Mouse (Mus musculus): ENCODE results near the gene Sh3bgrl. TPM values are rescaled to one million over a fixed set of nuclear protein-coding genes. Genes with fewer than 3 reads are reported as not detected.

Sh3bgrl gene
- polyA plus RNA-seq, 1 experiment from 2014 or later = 185 TPM

- no peak overlapping the region for H3K4me3 ChIP-seq (ENCODE audit: low read depth, low read length)
- no peak overlapping the region for H3K4me2 ChIP-seq
- no peaks in the 10 kb centered on the region for H3K4me1 ChIP-seq (ENCODE audit: control insufficient read depth, insufficient read depth, low read length)
- 89% methylated on average over 1 of the region's 1 CpGs for WGBS
- H3K27ac ChIP-seq (ENCODE audit: low read depth, low read length) = no peak overlapping the region
- no peak overlapping the region for H3K9ac ChIP-seq (ENCODE audit: low read length)
- H3K27me3 ChIP-seq (ENCODE audit: control insufficient read depth, insufficient read depth, low read length) = no peaks in the 10 kb centered on the region
- no peaks in the 10 kb centered on the region for H3K9me3 ChIP-seq (ENCODE audit: control insufficient read depth, low read length)
- H3K36me3 ChIP-seq (ENCODE audit: control insufficient read depth, insufficient read depth, low read length) = no peaks in the 10 kb centered on the region
- ATAC-seq (ENCODE audit: low FRiP score) = no peak
- DNase-seq (ENCODE audit: low spot score, missing footprints) = no peak
Measured at GRCm38 (mm10) chrX:109126847-109127246, 31.7 kb downstream of the Sh3bgrl start.

- no peak overlapping the region for H3K9ac ChIP-seq (ENCODE audit: low read length)
- no peaks in the 10 kb centered on the region for H3K4me1 ChIP-seq (ENCODE audit: control insufficient read depth, insufficient read depth, low read length)
- no peaks in the 10 kb centered on the region for H3K9me3 ChIP-seq (ENCODE audit: control insufficient read depth, low read length)
- H3K36me3 ChIP-seq (ENCODE audit: control insufficient read depth, insufficient read depth, low read length) = no peaks in the 10 kb centered on the region
- no peak overlapping the region for H3K27ac ChIP-seq (ENCODE audit: low read depth, low read length)
- DNase-seq (ENCODE audit: low spot score, missing footprints) (no peak), ATAC-seq (ENCODE audit: low FRiP score) (no peak)
- no peaks in the 10 kb centered on the region for H3K27me3 ChIP-seq (ENCODE audit: control insufficient read depth, insufficient read depth, low read length)
- 76% methylated on average over 7 of the region's 7 CpGs for WGBS
- H3K4me3 ChIP-seq (ENCODE audit: low read depth, low read length) = no peak overlapping the region
- H3K4me2 ChIP-seq = no peak overlapping the region
Measured at GRCm38 (mm10) chrX:109127551-109128088, 32.5 kb downstream of the Sh3bgrl start.

GRCm38 (mm10) chrX:109130066-109130465 is 34.9 kb downstream of the Sh3bgrl start:
- 100% methylated on average over 1 of the region's 1 CpGs for WGBS

GRCm38 (mm10) chrX:109131834-109132233 is 36.7 kb downstream of the Sh3bgrl start:
- Histone ChIP-seq H3K9ac (ENCODE audit: low read length) (no peak overlapping the region), H3K27me3 (ENCODE audit: control insufficient read depth, insufficient read depth, low read length) (no peaks in the 10 kb centered on the region), H3K9me3 (ENCODE audit: control insufficient read depth, low read length) (no peaks in the 10 kb centered on the region), H3K4me2 (no peak overlapping the region), H3K4me3 (ENCODE audit: low read depth, low read length) (no peak overlapping the region), H3K27ac (ENCODE audit: low read depth, low read length) (no peak overlapping the region), H3K4me1 (ENCODE audit: control insufficient read depth, insufficient read depth, low read length) (no peaks in the 10 kb centered on the region), H3K36me3 (ENCODE audit: control insufficient read depth, insufficient read depth, low read length) (no peaks in the 10 kb centered on the region)
- ATAC-seq (ENCODE audit: low FRiP score) (no peak), DNase-seq (ENCODE audit: low spot score, missing footprints) (no peak)
- 91% methylated on average over 2 of the region's 2 CpGs for WGBS

More at GRCm38 (mm10) chrX:109130066-109130465, 34.9 kb downstream of the Sh3bgrl start:
- H3K36me3 ChIP-seq (ENCODE audit: control insufficient read depth, insufficient read depth, low read length) = no peaks in the 10 kb centered on the region
- H3K27me3 ChIP-seq (ENCODE audit: control insufficient read depth, insufficient read depth, low read length) = no peaks in the 10 kb centered on the region
- H3K9me3 ChIP-seq (ENCODE audit: control insufficient read depth, low read length) = no peaks in the 10 kb centered on the region
- no peaks in the 10 kb centered on the region for H3K4me1 ChIP-seq (ENCODE audit: control insufficient read depth, insufficient read depth, low read length)
- no peak for ATAC-seq (ENCODE audit: low FRiP score)
- no peak overlapping the region for H3K4me2 ChIP-seq
- no peak overlapping the region for H3K9ac ChIP-seq (ENCODE audit: low read length)
- DNase-seq (ENCODE audit: low spot score, missing footprints) = no peak
- no peak overlapping the region for H3K4me3 ChIP-seq (ENCODE audit: low read depth, low read length)
- no peak overlapping the region for H3K27ac ChIP-seq (ENCODE audit: low read depth, low read length)

GRCm38 (mm10) chrX:109132463-109132862 is 37.3 kb downstream of the Sh3bgrl start:
- no peak overlapping the region for H3K27ac ChIP-seq (ENCODE audit: low read depth, low read length)

GRCm38 (mm10) chrX:109133500-109133899 is 38.3 kb downstream of the Sh3bgrl start:
- no peaks in the 10 kb centered on the region for H3K9me3 ChIP-seq (ENCODE audit: control insufficient read depth, low read length)
- no peak overlapping the region for H3K4me3 ChIP-seq (ENCODE audit: low read depth, low read length)
- 81% methylated on average over 2 of the region's 2 CpGs for WGBS
- no peaks in the 10 kb centered on the region for H3K36me3 ChIP-seq (ENCODE audit: control insufficient read depth, insufficient read depth, low read length)
- no peak overlapping the region for H3K4me2 ChIP-seq
- ATAC-seq (ENCODE audit: low FRiP score) (no peak), DNase-seq (ENCODE audit: low spot score, missing footprints) (no peak)
- H3K9ac ChIP-seq (ENCODE audit: low read length) = no peak overlapping the region
- no peak overlapping the region for H3K27ac ChIP-seq (ENCODE audit: low read depth, low read length)
- H3K27me3 ChIP-seq (ENCODE audit: control insufficient read depth, insufficient read depth, low read length) = no peaks in the 10 kb centered on the region
- H3K4me1 ChIP-seq (ENCODE audit: control insufficient read depth, insufficient read depth, low read length) = no peaks in the 10 kb centered on the region

More at GRCm38 (mm10) chrX:109132463-109132862, 37.3 kb downstream of the Sh3bgrl start:
- H3K9me3 ChIP-seq (ENCODE audit: control insufficient read depth, low read length) = no peaks in the 10 kb centered on the region
- 88% methylated on average over 1 of the region's 1 CpGs for WGBS
- H3K4me1 ChIP-seq (ENCODE audit: control insufficient read depth, insufficient read depth, low read length) = no peaks in the 10 kb centered on the region
- no peak overlapping the region for H3K9ac ChIP-seq (ENCODE audit: low read length)
- ATAC-seq (ENCODE audit: low FRiP score) (no peak), DNase-seq (ENCODE audit: low spot score, missing footprints) (no peak)
- H3K36me3 ChIP-seq (ENCODE audit: control insufficient read depth, insufficient read depth, low read length) = no peaks in the 10 kb centered on the region
- H3K27me3 ChIP-seq (ENCODE audit: control insufficient read depth, insufficient read depth, low read length) = no peaks in the 10 kb centered on the region
- H3K4me3 ChIP-seq (ENCODE audit: low read depth, low read length) = no peak overlapping the region
- H3K4me2 ChIP-seq = no peak overlapping the region

GRCm38 (mm10) chrX:109136306-109136705 is 41.1 kb downstream of the Sh3bgrl start:
- ATAC-seq (ENCODE audit: low FRiP score) (no peak), DNase-seq (ENCODE audit: low spot score, missing footprints) (no peak)
- Histone ChIP-seq H3K9ac (ENCODE audit: low read length) (no peak overlapping the region), H3K4me2 (no peak overlapping the region), H3K4me1 (ENCODE audit: control insufficient read depth, insufficient read depth, low read length) (no peaks in the 10 kb centered on the region), H3K36me3 (ENCODE audit: control insufficient read depth, insufficient read depth, low read length) (no peaks in the 10 kb centered on the region), H3K27me3 (ENCODE audit: control insufficient read depth, insufficient read depth, low read length) (no peaks in the 10 kb centered on the region), H3K27ac (ENCODE audit: low read depth, low read length) (no peak overlapping the region), H3K4me3 (ENCODE audit: low read depth, low read length) (no peak overlapping the region), H3K9me3 (ENCODE audit: control insufficient read depth, low read length) (no peaks in the 10 kb centered on the region)

GRCm38 (mm10) chrX:109136820-109137219 is 41.7 kb downstream of the Sh3bgrl start:
- Histone ChIP-seq H3K4me2 (no peak overlapping the region), H3K27ac (ENCODE audit: low read depth, low read length) (no peak overlapping the region), H3K4me3 (ENCODE audit: low read depth, low read length) (no peak overlapping the region), H3K4me1 (ENCODE audit: control insufficient read depth, insufficient read depth, low read length) (no peaks in the 10 kb centered on the region), H3K9ac (ENCODE audit: low read length) (no peak overlapping the region), H3K27me3 (ENCODE audit: control insufficient read depth, insufficient read depth, low read length) (no peaks in the 10 kb centered on the region), H3K36me3 (ENCODE audit: control insufficient read depth, insufficient read depth, low read length) (no peaks in the 10 kb centered on the region), H3K9me3 (ENCODE audit: control insufficient read depth, low read length) (no peaks in the 10 kb centered on the region)
- ATAC-seq (ENCODE audit: low FRiP score) (no peak), DNase-seq (ENCODE audit: low spot score, missing footprints) (no peak)
- WGBS = 87% methylated on average over 2 of the region's 2 CpGs

GRCm38 (mm10) chrX:109137295-109137694 is 42.1 kb downstream of the Sh3bgrl start:
- H3K4me1 ChIP-seq (ENCODE audit: control insufficient read depth, insufficient read depth, low read length) = no peaks in the 10 kb centered on the region
- WGBS = 79% methylated on average over 2 of the region's 2 CpGs

More at GRCm38 (mm10) chrX:109137295-109137694, 42.1 kb downstream of the Sh3bgrl start:
- H3K4me2 ChIP-seq = no peak overlapping the region
- H3K27ac ChIP-seq (ENCODE audit: low read depth, low read length) = no peak overlapping the region
- ATAC-seq (ENCODE audit: low FRiP score) (no peak), DNase-seq (ENCODE audit: low spot score, missing footprints) (no peak)
- no peaks in the 10 kb centered on the region for H3K27me3 ChIP-seq (ENCODE audit: control insufficient read depth, insufficient read depth, low read length)
- H3K9me3 ChIP-seq (ENCODE audit: control insufficient read depth, low read length) = no peaks in the 10 kb centered on the region
- no peaks in the 10 kb centered on the region for H3K36me3 ChIP-seq (ENCODE audit: control insufficient read depth, insufficient read depth, low read length)
- H3K9ac ChIP-seq (ENCODE audit: low read length) = no peak overlapping the region
- H3K4me3 ChIP-seq (ENCODE audit: low read depth, low read length) = no peak overlapping the region

All from midbrain, embryonic 11.5 days (tissue).